Mouse (Mus musculus) liver, postnatal 0 days (tissue): Measurements from ENCODE around the gene Rem1.

Source experiments
- CTCF ChIP-seq: sonication (generic); IDR thresholded peaks from 2 replicates; pipeline ENCODE4 v1.5.1; 2016; ENCODE audit warnings: antibody characterized with exemption, low read depth
- EP300 ChIP-seq: IDR thresholded peaks from 2 replicates; pipeline ENCODE4 v1.6.1; 2016; ENCODE audit warnings: antibody characterized with exemption, low read depth, mild to moderate bottlenecking

DNA sequence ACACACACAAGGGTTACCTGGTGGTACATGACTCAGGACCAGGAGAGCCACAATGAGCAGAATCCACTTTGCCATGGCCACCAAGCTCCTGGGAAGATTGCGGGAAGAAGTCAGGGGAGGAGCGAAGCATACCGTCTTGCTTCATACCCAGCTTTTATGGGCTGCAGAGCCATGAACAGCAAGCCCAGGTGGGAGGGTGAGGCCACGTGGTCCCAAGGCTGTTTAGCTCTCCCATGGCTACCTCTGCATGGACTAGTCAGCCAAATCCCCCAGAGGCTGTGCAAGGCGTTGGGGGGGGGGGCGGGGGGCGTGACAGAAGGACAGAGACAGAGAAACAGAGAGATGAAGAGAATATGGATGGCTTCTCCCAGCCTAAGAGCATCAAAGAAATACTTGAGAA, 3.8 kb upstream of the Rem1 start, which contains the start of gene Defb25:
- no peak for TF ChIP-seq CTCF
- no peak for TF ChIP-seq EP300
